Mouse (Mus musculus): ENCODE results near the gene Thsd7b.

DNA sequence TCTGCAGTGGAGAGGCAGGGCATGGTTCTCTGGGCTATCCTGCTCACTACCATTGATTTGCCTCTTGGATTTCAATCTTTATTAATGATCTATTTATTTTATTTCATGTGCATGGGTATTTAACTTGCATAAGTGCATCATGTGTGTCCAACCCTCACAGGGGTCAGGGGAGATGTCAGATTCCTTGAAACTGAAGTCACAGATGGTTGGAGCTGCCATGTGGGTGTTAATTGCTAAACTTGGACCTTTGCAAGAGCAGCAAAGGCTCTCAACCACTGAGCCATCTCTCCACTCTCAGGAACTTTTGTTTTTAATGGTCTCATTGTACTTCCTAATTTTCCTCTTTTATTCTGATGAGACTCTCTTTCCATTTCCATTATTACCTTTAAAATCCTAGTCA is 327.8 kb downstream of the Thsd7b start:
- TF ChIP-seq CTCF (conservative IDR thresholded peaks at IDR 0.05; ENCODE audit: insufficient read depth, insufficient read length, low read depth, low read length) (no peak), POLR2A (IDR thresholded peaks at IDR 0.05; ENCODE audit: low read depth, low read length) (no peak)
